Mouse (Mus musculus) kidney, embryonic 15.5 days (tissue): ENCODE measurements around the gene Apbb1. TPM values are rescaled to one million over a fixed set of nuclear protein-coding genes. Genes with fewer than 3 reads are reported as not detected.

Source experiments
- ATAC-seq: fragments of 200-750 bp; cut with Nextera tagmentation; replicated peaks from 2 replicates; pipeline ENCODE4 v1.8.0; 2017; ENCODE audit warnings: moderate TSS enrichment; ENCODE audit not compliant: low FRiP score
- H3K27ac ChIP-seq: fragments of 300-500 bp; sonication (generic); 2 replicates; pipeline ENCODE4 v1.5.1; 2015; ENCODE audit warnings: mild to moderate bottlenecking, inconsistent platforms
- H3K27me3 ChIP-seq: fragments of 300-500 bp; sonication (generic); 2 replicates; pipeline ENCODE4 v1.6.1; 2015; ENCODE audit warnings: inconsistent platforms
- H3K36me3 ChIP-seq: fragments of 300-500 bp; sonication (generic); 2 replicates; pipeline ENCODE4 v1.6.1; 2015; ENCODE audit warnings: inconsistent platforms
- H3K4me1 ChIP-seq: fragments of 300-500 bp; sonication (generic); 2 replicates; pipeline ENCODE4 v1.6.1; 2015; ENCODE audit warnings: inconsistent platforms
- H3K4me2 ChIP-seq: fragments of 300-500 bp; sonication (generic); 2 replicates; pipeline ENCODE4 v1.6.1; 2015; ENCODE audit warnings: moderate library complexity, mild to moderate bottlenecking, inconsistent platforms
- H3K4me3 ChIP-seq: fragments of 300-500 bp; sonication (generic); replicated peaks from 2 replicates; pipeline ENCODE4 v1.5.1; 2015; ENCODE audit warnings: mild to moderate bottlenecking, inconsistent platforms
- H3K9ac ChIP-seq: fragments of 300-500 bp; sonication (generic); 2 replicates; pipeline ENCODE4 v1.6.1; 2015; ENCODE audit warnings: mild to moderate bottlenecking, inconsistent platforms
- H3K9me3 ChIP-seq: fragments of 300-500 bp; sonication (generic); replicated peaks from 2 replicates; pipeline ENCODE4 v1.6.1; 2016; ENCODE audit warnings: inconsistent platforms
- WGBS: fragments of 180-500 bp; shearing (Covaris S2); methylation state at CpG from one replicate; pipeline ENCODE4 v1.1.7; 2015; ENCODE audit warnings: mixed read lengths; 5-methylcytosine and 5-hydroxymethylcytosine counted together
- polyA plus RNA-seq: library from polyadenylated mRNA; unstranded; fragments of >200 nt; fragmentation: Nextera tagmentation; extraction: Ambion mirVana; gene quantifications from 2 replicates; pipeline ENCODE4 v1.2.1, GENCODE M21; 2015

Gene Apbb1
- polyA plus RNA-seq, 1 experiment from 2014 or later: 56.9 TPM

DNA sequence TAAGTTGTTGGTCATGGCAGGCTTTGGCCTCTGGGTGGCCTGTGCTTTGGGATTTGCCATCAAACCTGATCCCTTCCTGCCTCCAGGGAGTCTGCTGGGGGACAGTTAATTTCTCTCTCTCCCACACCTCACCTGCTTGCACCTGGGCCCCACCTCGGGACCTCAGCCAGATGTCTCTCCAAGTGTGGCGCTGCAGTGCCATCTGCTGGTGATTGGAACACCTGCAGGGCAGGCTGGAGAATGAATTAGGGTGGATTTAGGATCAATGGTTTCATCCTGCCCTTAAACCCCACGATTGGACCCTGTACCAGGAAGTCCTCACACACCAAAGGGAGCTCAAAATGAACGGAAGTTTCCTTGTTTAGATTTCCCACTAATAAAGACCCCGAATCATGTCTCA, 66.3 kb downstream of the Apbb1 start:
- ATAC-seq: peak; percentile 64
- H3K36me3 ChIP-seq: no peaks in the 10 kb centered on the region
- H3K9me3 ChIP-seq: no peaks in the 10 kb centered on the region
- 0 out of 2 replicates have a peak, but pooled peaks cover 6% of the 10 kb centered on the region for H3K4me1 ChIP-seq
- H3K9ac ChIP-seq: no peak overlapping the region
- WGBS: 11% methylated on average over 5 of the region's 5 CpGs
- no peak overlapping the region for H3K4me2 ChIP-seq
- no peaks in the 10 kb centered on the region for H3K27me3 ChIP-seq
- H3K4me3 ChIP-seq: no peak overlapping the region
- H3K27ac ChIP-seq: no peak overlapping the region

DNA sequence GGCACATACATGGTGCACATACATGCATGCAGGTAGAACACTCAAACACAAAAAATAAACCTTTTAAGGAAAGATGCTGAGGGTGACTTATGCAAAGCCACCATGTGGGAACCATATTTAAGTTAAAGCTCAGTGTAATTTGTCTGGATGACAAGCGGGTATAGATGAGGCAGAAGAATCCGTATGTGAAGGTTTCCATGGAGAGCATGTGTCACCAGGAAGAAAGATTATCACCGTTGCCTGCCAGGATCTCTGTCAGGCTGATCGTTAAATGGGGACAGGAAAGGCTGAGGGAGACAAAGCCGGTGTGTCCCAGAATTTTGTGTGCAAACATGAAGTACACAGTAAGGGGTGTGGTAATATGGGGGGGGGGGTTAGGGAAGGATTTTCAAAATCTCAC, 66.9 kb downstream of the Apbb1 start:
- H3K9me3 ChIP-seq: no peaks in the 10 kb centered on the region
- ATAC-seq: no peak
- H3K27me3 ChIP-seq: no peaks in the 10 kb centered on the region
- no peaks in the 10 kb centered on the region for H3K36me3 ChIP-seq
- 0 out of 2 replicates have a peak, but pooled peaks cover 6% of the 10 kb centered on the region for H3K4me1 ChIP-seq
- H3K4me2 ChIP-seq: no peak overlapping the region
- no peak overlapping the region for H3K9ac ChIP-seq
- H3K4me3 ChIP-seq: no peak overlapping the region
- 43% methylated on average over 5 of the region's 5 CpGs for WGBS
- no peak overlapping the region for H3K27ac ChIP-seq

DNA sequence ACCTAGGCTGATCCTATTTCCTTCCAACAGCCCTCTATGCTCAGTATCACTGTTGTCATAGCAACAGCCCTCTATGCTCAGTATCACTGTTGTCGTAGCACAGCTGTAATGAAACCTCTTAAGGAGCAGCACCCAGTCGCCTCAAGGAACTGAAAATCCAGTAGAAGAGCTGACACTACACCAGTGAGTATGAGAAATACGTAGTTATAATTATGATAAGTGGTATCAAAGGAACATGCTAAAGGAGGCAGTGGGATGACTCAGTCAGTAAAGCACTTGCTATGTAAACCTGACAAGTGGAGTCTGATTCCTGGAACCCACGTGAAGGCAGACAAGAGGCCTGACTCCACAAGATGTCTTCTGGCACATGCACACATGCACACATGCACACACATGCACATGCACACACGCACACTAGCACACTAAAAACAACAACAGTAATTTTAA, 67.6 kb downstream of the Apbb1 start:
- H3K4me3 ChIP-seq: no peak overlapping the region
- ATAC-seq: no peak
- no peak overlapping the region for H3K4me2 ChIP-seq
- no peaks in the 10 kb centered on the region for H3K9me3 ChIP-seq
- H3K9ac ChIP-seq: no peak overlapping the region
- 51% methylated on average over 5 of the region's 5 CpGs for WGBS
- H3K27me3 ChIP-seq: no peaks in the 10 kb centered on the region; the same call in 1 of the 2 replicates
- H3K27ac ChIP-seq: no peak overlapping the region
- H3K4me1 ChIP-seq: 0 out of 2 replicates have a peak, but pooled peaks cover 2% of the 10 kb centered on the region
- no peaks in the 10 kb centered on the region for H3K36me3 ChIP-seq

DNA sequence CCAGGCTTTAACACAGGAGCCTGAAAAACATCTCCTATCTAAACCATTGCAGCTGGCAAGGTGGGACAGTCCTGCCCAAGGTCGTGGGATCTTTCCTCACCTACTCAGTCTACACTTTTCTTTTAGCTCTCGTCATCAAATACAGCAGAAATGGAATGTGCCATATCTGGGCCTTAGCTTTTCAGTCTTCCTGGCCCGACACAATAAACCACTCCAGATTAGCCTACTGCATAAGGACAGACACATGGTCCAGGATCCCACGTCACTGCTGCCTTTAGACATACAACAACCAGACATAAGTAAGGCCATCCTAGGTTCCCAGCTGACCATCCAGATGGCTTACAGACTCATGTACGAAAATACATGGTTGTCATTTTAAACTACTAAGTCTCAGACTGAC, 71.3 kb downstream of the Apbb1 start:
- WGBS: 84% methylated on average over 5 of the region's 5 CpGs

More for the DNA sequence above, 71.3 kb downstream of the Apbb1 start:
- H3K36me3 ChIP-seq: no peaks in the 10 kb centered on the region
- H3K27ac ChIP-seq: no peak overlapping the region
- H3K27me3 ChIP-seq: no peaks in the 10 kb centered on the region; the same call in 1 of the 2 replicates
- no peak overlapping the region for H3K9ac ChIP-seq
- no peak for ATAC-seq
- H3K4me3 ChIP-seq: no peak overlapping the region
- H3K9me3 ChIP-seq: no peaks in the 10 kb centered on the region
- no peak overlapping the region for H3K4me2 ChIP-seq
- no peaks in the 10 kb centered on the region for H3K4me1 ChIP-seq

Other genes with a start within 250 kb of the Apbb1 start
- not detected in 2 replicates for gene Olfr690, start 247.5 kb downstream of the Apbb1 start, polyA plus RNA-seq
- not detected in 2 replicates for gene Olfr691, start 239.4 kb downstream of the Apbb1 start, polyA plus RNA-seq
- gene Olfr692, start 213.4 kb downstream of the Apbb1 start, polyA plus RNA-seq: not detected in 2 replicates
- not detected in 2 replicates for gene Gm5901, start 206.6 kb downstream of the Apbb1 start, polyA plus RNA-seq
- 39.1 and 47.4 TPM in 2 replicates for gene Fam160a2, start 181.6 kb downstream of the Apbb1 start, polyA plus RNA-seq
- gene Cnga4, start 177.1 kb downstream of the Apbb1 start, polyA plus RNA-seq: 0.08 TPM in 1 of 2 replicates, not detected in the other
- gene Cckbr, start 155.9 kb downstream of the Apbb1 start, polyA plus RNA-seq: 0.58 and 0.62 TPM in 2 replicates
- gene Cavin3, start 99.4 kb downstream of the Apbb1 start, polyA plus RNA-seq: 53.4 and 72.0 TPM in 2 replicates
- gene Smpd1, start 27.3 kb downstream of the Apbb1 start, polyA plus RNA-seq: 44.7 and 47.7 TPM in 2 replicates
- 2.0 and 4.4 TPM in 2 replicates for gene Hpx, start 18.5 kb upstream of the Apbb1 start, polyA plus RNA-seq
- gene Trim3, start 51.9 kb upstream of the Apbb1 start, polyA plus RNA-seq: 28.4 and 37.2 TPM in 2 replicates
- gene Timm10b, start 58.4 kb upstream of the Apbb1 start, polyA plus RNA-seq: 184 and 195 TPM in 2 replicates
- gene Arfip2, start 58.8 kb upstream of the Apbb1 start, polyA plus RNA-seq: 81.6 and 88.2 TPM in 2 replicates
- gene Gm45799, start 58.9 kb upstream of the Apbb1 start, polyA plus RNA-seq: 15.1 and 25.1 TPM in 2 replicates
- 0.76 and 1.9 TPM in 2 replicates for gene Dnhd1, start 69.2 kb upstream of the Apbb1 start, polyA plus RNA-seq
- 331 and 360 TPM in 2 replicates for gene Ilk, start 154.9 kb upstream of the Apbb1 start, polyA plus RNA-seq
- 44.8 and 49.6 TPM in 2 replicates for gene Rrp8, start 155.7 kb upstream of the Apbb1 start, polyA plus RNA-seq
- 127 and 136 TPM in 2 replicates for gene Taf10, start 162.7 kb upstream of the Apbb1 start, polyA plus RNA-seq
- gene Tpp1, start 170.6 kb upstream of the Apbb1 start, polyA plus RNA-seq: 92.7 and 94.9 TPM in 2 replicates
- 10.2 and 12.1 TPM in 2 replicates for gene Dchs1, start 206.0 kb upstream of the Apbb1 start, polyA plus RNA-seq
- gene Mrpl17, start 229.4 kb upstream of the Apbb1 start, polyA plus RNA-seq: 397 and 398 TPM in 2 replicates